Mouse (Mus musculus): Measurements from ENCODE around the gene Dpm1. TPM values are rescaled to one million over a fixed set of nuclear protein-coding genes. Genes with fewer than 3 reads are reported as not detected.

Gene Dpm1
- total RNA-seq, 1 experiment from 2014 or later: 36.0 TPM

- no peak for ATAC-seq (ENCODE audit: extremely low read depth, insufficient number of reproducible peaks, low FRiP score, poor library complexity, severe bottlenecking)
Measured at GRCm38 (mm10) chr2:168169800-168170113, 60.6 kb downstream of the Dpm1 start.

DNA sequence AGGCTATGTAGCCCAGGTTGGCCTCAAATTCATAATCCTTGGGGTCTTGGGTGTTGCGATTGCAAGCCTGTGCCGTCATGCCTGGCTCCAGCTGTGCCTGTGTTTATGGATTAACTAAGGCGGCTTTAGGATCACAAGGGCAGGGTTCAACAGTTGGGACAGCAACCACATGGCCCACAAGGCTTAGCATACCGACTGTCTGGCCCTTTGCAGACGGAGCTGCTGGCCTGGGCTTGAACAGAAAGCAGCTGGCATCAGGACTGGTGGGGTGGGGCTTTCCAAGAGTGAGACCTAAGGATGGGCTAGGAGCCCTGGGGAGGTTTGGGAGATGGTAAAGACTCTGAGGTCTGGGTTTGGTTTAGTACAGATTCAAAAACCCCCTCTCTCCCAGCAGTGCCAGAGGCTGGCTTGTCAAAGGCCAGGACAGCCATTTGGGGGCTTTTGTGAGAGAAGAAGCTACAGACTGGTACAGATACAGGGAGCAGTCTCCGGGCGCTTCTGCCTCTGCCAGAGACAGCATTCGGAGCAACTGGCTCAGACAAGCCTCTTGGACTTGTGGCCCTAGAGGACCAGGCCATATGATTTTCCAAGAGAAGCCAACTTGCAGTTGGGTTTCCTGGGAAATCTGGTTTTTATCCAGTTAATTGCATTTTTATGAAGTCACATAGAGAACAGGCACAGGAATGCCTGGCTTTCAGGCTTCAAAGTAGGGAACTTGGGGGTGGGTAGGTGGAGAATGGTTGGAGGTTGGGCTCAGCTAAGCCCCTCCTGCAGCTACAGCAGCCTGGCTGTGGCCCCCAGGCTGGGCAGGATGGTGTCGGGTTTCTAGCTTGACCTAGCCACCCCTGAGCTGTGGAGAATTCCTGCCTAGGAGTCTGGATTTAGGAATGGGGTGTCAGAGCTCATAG is 61.2 kb downstream of the Dpm1 start:
- no peak for ATAC-seq (ENCODE audit: extremely low read depth, insufficient number of reproducible peaks, low FRiP score, poor library complexity, severe bottlenecking)

- ATAC-seq (ENCODE audit: extremely low read depth, insufficient number of reproducible peaks, low FRiP score, poor library complexity, severe bottlenecking): no peak
Measured at GRCm38 (mm10) chr2:168167781-168168180, 62.6 kb downstream of the Dpm1 start.

DNA sequence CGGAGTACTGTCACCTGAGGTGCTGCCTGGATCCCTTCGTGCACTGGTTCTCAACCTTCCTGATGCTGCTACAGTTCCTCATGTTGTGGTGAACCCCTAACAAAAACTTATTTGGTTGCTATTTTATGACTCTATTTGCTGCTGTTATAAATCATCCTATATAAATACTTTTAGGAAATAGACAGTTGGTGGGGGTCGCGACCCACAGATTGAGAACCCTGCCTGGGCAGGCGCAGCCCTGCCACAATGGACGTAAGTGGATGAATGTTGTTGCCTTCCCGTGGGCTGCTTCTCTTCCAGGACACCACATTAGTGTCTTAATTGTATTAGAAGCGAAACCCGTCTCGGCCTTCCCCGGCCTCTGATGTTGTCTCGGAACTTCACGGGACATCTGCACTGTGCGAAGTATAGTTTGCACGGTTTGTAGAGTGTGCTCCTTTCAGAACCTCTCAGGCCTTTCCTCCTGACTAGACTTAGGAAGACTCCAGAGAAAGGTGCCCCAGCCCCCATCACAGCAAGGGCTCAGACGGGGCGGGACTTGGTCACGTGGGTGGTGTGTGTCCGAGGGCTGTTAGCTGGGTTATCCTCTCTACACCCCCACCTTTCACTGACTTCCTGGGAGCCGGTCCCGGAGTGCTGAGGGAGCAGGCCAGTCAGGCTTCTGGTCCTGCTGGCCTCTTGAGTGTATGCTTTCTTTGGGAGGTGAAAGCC is 63.5 kb downstream of the Dpm1 start:
- no peak for ATAC-seq (ENCODE audit: extremely low read depth, insufficient number of reproducible peaks, low FRiP score, poor library complexity, severe bottlenecking)

- ATAC-seq (ENCODE audit: extremely low read depth, insufficient number of reproducible peaks, low FRiP score, poor library complexity, severe bottlenecking): no peak
Measured at GRCm38 (mm10) chr2:168161978-168162377, 68.4 kb downstream of the Dpm1 start.

GRCm38 (mm10) chr2:168161514-168161971 is 68.8 kb downstream of the Dpm1 start:
- ATAC-seq (ENCODE audit: extremely low read depth, insufficient number of reproducible peaks, low FRiP score, poor library complexity, severe bottlenecking): no peak

GRCm38 (mm10) chr2:168160370-168160930 is 69.9 kb downstream of the Dpm1 start:
- ATAC-seq (ENCODE audit: extremely low read depth, insufficient number of reproducible peaks, low FRiP score, poor library complexity, severe bottlenecking): no peak

Other genes starting within 250 kb of the Dpm1 start
- gene Ripor3, start 220.0 kb downstream of the Dpm1 start, total RNA-seq (2017): 0.25 and 0.58 TPM in 2 replicates
- 1.3 and 2.5 TPM in 2 replicates for gene Pard6b, start 149.6 kb downstream of the Dpm1 start, total RNA-seq (2017)
- gene Adnp, start 23.5 kb downstream of the Dpm1 start, total RNA-seq (2017): 8.1 and 13.3 TPM in 2 replicates
- 42.1 and 44.1 TPM in 2 replicates for gene Gm20716, start 227 bp downstream of the Dpm1 start, total RNA-seq (2017)
- 4.7 and 6.1 TPM in 2 replicates for gene Mocs3, start within 50 bp of the Dpm1 start, total RNA-seq (2017)
- gene Kcng1, start 51.1 kb upstream of the Dpm1 start, total RNA-seq (2017): not detected in 2 replicates

All from neutrophil, adult 5-6 weeks (primary cell).